Mouse (Mus musculus) urinary bladder, adult 18-20 months (tissue): Measurements from ENCODE around the gene Sh3rf3.
"Not testable (repeated sequence)": the region's sequence is repeated elsewhere in the genome, so short reads cannot be mapped to it uniquely, and the experiment has no call there.

Source experiments
- DNase-seq, 2 experiments: peaks; one replicate each; pipeline ENCODE4 v3.0.0; 2022; ENCODE audit warnings: low spot score in 2 of 2, mixed read lengths in 2 of 2

Gene Sh3rf3

GRCm38 (mm10) chr10:58981674-58982329, 168.6 kb downstream of the Sh3rf3 start:
- DNase-seq = no peak

DNA sequence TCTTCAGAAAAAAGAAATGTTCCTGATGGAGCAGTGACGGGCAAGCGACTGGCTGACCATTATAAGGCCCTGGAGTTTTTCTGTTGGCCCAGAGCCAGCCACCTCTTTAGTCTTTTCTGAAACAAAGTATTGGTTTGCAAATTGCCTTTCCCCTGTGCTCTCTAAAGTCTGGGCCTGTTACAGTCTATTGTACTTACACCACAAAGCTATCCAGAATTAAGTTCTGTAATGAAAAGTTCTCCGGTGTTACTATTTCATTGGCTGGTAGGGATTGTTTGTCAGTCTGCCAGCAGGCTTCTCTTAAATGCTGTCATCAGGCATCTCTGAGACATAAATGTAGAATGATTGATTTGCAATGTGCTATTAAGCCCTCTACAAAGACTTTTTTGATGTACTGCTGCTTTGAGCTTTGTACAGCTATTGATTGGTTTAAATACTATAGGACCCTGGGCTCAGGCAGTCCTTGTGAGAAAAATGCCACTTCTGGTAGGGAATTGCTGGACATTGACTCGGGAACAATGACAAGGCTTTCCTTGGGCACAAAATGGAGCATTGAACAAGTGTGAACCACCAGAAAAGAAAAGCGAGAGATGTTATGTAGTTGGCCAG, 169.5 kb downstream of the Sh3rf3 start:
- DNase-seq = no peak

- no peak for DNase-seq
Measured at GRCm38 (mm10) chr10:58991611-58992010, 178.5 kb downstream of the Sh3rf3 start.

- DNase-seq = no peak
Measured at GRCm38 (mm10) chr10:58994726-58995125, 181.6 kb downstream of the Sh3rf3 start.

DNA sequence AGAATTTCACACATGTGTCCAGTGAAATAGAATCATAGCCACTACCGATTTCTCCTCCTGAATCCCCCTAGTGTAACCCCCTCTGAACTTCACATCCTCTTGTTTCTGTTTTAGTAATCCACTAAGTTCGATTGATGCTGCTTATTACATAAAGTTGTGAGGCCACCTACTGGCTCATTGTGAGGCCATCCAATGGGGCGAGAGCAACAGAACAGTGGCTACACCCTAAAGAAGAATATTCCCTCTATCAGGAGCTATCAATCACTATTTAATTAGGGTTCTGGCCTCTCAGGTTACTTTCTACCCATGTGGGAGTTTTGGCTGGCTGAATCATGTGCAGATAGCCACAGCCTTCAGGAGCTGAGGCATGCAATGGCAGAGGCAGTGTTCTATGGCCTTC, 182.0 kb downstream of the Sh3rf3 start:
- DNase-seq = no peak

DNA sequence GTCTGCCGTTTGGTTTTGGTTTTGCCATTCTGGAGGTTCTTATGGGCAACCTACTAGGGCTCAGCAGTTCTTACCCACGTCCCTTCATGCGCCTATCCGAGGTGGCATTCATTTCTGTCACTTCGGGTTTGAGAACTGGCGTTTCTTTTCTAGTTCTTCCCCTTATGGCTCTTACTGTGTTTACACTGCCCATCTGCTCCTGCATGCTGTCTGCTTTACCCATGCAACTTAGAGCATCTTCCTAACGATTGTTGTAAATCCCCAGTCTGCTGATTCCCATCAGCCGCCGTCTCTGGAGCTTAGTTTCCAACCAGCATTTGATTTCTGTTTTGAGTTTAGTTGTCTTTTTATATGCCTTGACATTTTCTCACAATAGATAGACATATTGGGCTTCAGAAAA, 189.2 kb downstream of the Sh3rf3 start:
- DNase-seq = no peak

DNA sequence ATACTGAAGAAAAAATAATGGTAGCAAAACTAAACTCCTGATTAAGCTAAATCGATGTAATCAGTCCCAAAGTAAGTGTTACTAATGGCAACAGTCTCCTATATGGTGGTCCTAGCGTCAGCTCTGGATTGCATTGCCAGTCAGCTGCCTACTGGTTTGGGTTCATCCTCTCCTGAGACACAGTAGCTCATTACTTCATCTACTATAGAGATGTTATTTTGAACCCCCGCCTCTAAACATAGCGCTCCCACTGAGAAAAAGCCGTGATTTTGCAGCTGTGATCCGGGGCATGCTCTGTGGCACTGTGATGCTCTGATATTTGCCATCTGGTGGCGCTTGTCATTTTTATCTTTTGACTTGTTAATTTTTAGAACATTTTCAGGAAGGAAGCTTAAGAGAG, 198.3 kb downstream of the Sh3rf3 start:
- DNase-seq = no peak

- no peak for DNase-seq
Measured at GRCm38 (mm10) chr10:59013618-59014017, 200.5 kb downstream of the Sh3rf3 start.

DNA sequence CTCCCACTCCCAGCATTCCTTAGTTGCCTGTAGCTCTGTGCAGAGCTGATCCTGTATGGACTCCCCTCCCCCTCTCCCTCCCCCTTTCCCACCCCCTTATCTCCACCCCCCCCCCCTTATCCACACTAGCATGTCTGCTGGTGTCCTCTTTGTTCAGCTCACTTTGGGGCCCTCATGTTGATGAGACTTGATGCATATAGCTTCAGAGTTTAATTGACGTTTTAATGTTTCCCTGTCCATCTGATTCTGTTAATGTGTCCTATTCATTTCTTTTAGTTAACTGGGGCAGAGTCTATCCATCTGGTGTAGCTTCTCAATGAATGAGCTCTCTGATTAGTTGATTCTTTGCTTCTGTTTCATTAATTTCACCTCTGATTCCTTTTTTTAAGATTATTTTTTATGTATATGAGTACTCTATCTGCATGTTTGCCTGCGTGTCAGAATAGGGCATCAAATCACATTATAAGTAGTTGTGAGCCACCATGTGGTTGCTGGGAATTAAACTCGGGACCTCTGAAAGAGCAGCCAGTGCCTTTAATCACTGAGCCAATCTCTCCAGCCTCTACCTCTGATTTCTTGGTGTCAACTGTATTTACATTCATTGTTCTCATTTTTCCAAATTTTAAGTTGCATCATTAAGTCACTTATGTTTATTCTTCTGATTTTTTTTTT, 206.3 kb downstream of the Sh3rf3 start:
- DNase-seq = no peak

DNA sequence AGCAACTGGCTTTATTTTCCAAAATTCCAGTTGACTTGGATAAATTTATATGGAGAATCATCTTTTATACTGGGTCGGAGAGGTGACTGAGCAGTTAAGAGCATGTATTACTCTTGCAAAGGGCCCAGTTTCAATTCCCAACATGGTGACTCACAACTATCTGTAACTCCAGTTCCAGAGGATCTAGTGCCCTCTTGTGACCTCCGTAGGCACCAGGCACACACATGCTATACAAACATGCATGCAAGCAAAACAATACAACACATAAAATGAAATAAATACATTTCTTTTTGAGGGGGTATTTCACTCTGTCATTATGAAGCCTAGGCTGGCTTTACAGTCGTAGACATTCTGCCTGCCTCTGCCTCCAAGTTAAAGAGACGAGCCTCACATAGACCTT, 237.3 kb downstream of the Sh3rf3 start:
- no peak for DNase-seq

DNA sequence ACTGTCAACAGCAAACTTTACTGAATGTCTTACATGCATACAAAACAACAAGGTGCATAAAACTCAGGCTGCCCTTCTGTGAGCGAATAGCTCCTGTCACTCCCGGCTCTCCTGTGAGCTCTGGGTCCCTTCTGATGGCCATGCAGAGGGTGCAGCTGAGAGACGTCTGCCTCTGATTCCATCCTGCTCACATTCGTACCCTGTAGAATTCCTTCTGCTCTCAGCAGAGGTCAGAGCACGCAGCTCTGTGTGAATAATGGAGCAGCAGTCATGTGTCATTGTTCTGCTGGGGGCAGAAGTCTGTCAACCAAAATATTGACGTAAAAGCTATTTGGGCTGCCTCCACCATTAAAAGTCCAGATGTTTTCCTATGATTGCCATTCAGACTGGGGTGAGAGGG, 243.1 kb downstream of the Sh3rf3 start:
- DNase-seq = no peak

DNA sequence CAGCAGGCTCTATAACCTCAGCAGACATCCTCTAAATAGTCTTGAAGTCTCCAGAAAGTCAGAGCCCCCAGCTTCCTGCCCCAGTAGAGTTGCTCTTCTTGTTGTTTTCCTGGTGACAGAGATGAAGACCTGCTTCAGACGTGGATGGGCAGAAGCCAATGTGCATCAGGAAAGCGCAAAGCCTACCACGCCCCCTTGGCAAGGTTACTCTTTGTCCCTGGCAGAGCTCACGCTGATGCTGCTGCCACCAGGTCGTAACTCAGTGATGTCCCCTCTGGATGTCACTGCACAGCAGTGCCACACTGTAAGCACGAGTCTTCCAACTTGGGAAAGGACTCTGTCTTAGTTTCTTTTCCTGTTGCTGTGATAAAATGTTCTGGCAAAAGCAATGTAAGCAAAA, 253.6 kb downstream of the Sh3rf3 start:
- DNase-seq = no peak

DNA sequence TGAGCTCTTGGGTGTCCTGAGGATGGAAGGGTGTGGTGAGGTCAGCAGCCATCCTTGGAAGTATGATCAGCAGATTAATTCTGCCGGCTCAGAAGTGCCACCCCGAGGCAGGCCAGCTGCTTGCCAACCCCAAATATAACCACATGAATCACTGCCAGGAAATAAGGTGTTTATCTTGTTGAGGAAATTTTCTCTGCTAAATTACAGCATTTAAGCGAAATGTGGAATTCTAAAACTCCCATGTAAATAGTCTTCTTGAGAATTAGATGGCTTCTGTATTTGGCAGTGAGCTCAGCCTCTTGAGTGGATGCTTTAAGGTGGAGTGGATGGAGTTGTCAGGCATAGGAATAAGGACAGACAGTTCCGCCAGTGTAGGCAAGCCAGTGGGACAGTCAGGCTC, 259.7 kb downstream of the Sh3rf3 start:
- DNase-seq = no peak

DNA sequence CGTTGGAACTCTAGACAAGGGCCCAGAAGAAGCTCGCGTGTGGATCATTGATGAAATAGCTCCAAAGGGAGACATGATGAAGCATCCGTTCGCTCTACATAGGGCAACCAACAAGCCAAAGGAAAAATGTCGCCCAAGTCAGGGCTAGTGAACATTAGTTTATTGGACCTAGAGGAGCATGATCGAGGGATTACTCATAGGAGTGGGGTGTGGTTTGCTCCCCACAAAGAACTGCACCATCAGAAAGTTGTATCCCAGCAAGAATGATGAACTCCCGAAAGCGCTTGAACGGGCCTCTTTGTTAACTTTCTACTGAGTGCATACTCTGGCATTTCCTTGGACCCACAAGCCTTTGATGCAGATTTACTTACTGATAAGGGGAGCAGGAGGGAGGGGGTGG, 263.5 kb downstream of the Sh3rf3 start:
- no peak for DNase-seq

GRCm38 (mm10) chr10:59077909-59078308, 264.8 kb downstream of the Sh3rf3 start:
- DNase-seq = no peak

DNA sequence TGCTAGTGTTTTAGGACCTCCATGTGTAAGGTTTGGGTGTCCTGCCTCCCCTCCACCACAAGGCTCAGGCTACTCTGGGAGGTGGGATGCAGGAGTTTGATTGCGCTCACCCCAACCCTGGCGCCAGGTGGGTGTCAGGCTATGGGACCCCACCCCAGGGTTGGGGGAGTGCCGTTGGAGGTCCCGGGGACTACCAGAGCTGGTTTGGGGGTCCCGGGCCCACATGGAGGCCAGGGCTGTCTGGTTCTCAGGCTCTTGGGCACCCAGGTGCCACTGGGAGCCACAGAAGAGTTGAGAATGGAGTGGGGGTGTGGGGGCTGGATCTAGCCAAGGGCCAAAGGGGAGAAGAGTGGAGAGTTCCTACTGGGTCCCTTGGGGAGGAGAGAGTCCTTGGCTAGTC, 272.4 kb downstream of the Sh3rf3 start:
- DNase-seq = no peak

- no peak for DNase-seq
Measured at GRCm38 (mm10) chr10:59086578-59086977, 273.4 kb downstream of the Sh3rf3 start.

GRCm38 (mm10) chr10:59089861-59090621, 276.9 kb downstream of the Sh3rf3 start:
- no peak for DNase-seq

DNA sequence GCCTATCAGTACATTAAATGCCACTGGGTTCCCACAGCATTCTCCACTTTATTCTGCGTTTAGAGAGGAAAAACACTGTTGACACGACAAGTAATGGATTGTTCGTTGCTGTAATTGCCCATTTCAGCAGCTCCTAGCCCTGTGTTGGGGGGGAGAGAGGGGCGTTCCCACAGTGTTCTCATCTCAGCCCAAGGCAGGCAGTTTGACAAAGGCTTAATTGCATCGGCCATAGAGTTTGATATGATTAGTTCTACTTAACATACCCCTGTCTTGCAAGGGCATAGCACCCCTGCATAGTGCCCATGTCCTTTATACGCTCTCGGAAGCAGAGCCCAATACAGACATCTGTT, 277.4 kb downstream of the Sh3rf3 start:
- DNase-seq = no peak

- DNase-seq = no peak
Measured at GRCm38 (mm10) chr10:59091556-59091955, 278.4 kb downstream of the Sh3rf3 start.

DNA sequence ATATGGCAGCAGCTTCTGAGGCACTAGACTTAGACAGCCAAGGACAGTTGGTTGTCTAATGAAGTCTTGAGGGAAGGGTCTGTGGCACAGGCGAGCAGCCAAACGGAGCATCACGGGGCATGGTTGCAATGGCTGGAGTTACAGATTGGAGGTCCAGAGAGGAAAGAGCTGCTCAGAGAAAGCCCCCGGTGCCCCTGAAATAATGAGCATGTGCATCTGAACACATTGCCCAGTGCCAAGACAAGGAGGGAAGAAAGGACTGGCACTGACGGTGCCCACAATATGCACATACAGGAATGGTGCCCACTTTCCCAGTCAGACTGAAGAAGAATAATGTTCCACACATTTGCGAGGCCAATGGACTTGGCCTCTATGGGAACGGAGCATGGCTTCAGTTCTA, 278.8 kb downstream of the Sh3rf3 start:
- no peak for DNase-seq

DNA sequence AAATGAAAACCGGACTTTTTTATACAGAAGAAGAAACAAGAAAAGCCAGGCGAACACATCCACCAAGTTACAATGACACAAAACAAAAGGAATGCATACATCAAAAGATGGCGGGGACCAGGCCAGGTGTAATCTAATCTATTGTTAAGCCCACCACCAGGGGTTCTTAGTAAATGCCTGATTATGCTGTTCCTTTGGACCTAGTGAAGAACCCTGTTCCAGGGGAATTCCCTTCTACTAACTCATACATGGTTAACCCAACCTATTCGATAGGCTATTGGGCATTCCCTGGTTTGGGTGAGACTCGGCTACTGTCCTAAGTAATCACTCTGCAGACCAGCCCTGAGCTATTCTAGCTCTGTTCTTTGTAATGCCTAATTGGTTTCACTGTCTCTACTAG, 289.9 kb downstream of the Sh3rf3 start:
- DNase-seq = not testable (repeated sequence)

DNA sequence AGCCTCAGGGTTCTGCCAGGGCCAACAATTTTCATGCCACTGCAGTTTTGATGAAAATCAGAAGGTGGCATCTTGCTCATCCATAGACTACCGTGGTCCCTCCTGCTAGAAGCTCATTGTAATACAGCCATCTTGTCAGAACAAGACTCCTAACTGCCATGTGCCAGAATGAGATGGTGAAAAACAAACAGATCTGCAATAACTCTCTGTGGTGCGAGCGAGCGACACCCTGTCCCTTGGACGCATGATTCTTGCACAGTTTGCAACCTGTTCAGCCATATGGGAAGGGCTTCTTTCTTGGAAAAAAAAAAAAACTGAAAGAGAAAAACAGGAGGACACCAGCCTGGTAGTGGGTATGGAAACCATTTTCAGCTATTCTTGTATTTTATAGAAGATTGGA, 291.5 kb downstream of the Sh3rf3 start:
- no peak for DNase-seq
